Mouse (Mus musculus) cerebellum, adult 2 months (tissue): ENCODE measurements around the gene Ptges3l. TPM values are rescaled to one million over a fixed set of nuclear protein-coding genes. Genes with fewer than 3 reads are reported as not detected.
A peak's percentile ranks its signal among the peaks of the same experiment; 100 is the strongest.
"Not testable (repeated sequence)": the region's sequence is repeated elsewhere in the genome, so short reads cannot be mapped to it uniquely, and the experiment has no call there.

Experiments used
- DNase-seq, 2 experiments: peaks; one replicate each; pipeline ENCODE4 v3.0.0; 2021
- H3K27ac ChIP-seq: fragments of 200-500 bp; 2 replicates; pipeline ENCODE4 v1.5.1; 2012; ENCODE audit warnings: low read length, control low read depth, inconsistent platforms; ENCODE audit not compliant: insufficient read depth
- H3K27me3 ChIP-seq: fragments of 200-500 bp; 2 replicates; pipeline ENCODE4 v1.6.1; 2012; ENCODE audit warnings: inconsistent platforms, mild to moderate bottlenecking, low read length, moderate library complexity; ENCODE audit not compliant: control insufficient read depth, insufficient read depth
- H3K4me1 ChIP-seq: fragments of 200-500 bp; 2 replicates; pipeline ENCODE4 v1.6.1; 2011; ENCODE audit warnings: low read length; ENCODE audit not compliant: control insufficient read depth, insufficient read depth
- H3K4me3 ChIP-seq: fragments of 200-500 bp; replicated peaks from 2 replicates; pipeline ENCODE3; 2011; ENCODE audit warnings: mild to moderate bottlenecking, low read depth, low read length, control low read depth; ENCODE audit not compliant: insufficient read depth
- CTCF ChIP-seq: fragments of 200-500 bp; IDR thresholded peaks from 2 replicates; pipeline ENCODE4 v1.5.1; 2011; ENCODE audit warnings: low read depth, mild to moderate bottlenecking, control low read depth, low read length, moderate library complexity, borderline replicate concordance; ENCODE audit not compliant: insufficient read depth
- POLR2A ChIP-seq: fragments of 200-500 bp; IDR thresholded peaks from 2 replicates; pipeline ENCODE4 v1.6.1; 2011; ENCODE audit warnings: low read length, control low read depth, borderline replicate concordance; ENCODE audit not compliant: insufficient read depth
- WGBS: fragments of 180-500 bp; shearing (Covaris S2); methylation state at CpG from one replicate; pipeline ENCODE4 v1.1.7; 2018; 5-methylcytosine and 5-hydroxymethylcytosine counted together
- polyA plus RNA-seq: library from polyadenylated mRNA; depleted of rRNA; stranded (reverse); fragments of >200 nt; gene quantifications from 2 replicates; pipeline ENCODE4 v1.2.3, GENCODE M21; 2012; rRNA removed

Gene Ptges3l
- polyA plus RNA-seq, 1 experiment: 1.8 TPM

- DNase-seq: no peak
- 72% methylated on average over 2 of the region's 2 CpGs for WGBS
These were observed 9.8 kb downstream of the Ptges3l start for GRCm38 (mm10) chr11:101415306-101415705.

GRCm38 (mm10) chr11:101395110-101395509, 30.0 kb downstream of the Ptges3l start:
- Histone ChIP-seq H3K4me1 (no peaks in the 10 kb centered on the region), H3K27me3 (no peaks in the 10 kb centered on the region), H3K27ac (no peak overlapping the region), H3K4me3 (no peak overlapping the region)
- TF ChIP-seq POLR2A: no peak
- peak; percentile 77 for TF ChIP-seq CTCF
- peak; percentile 60 for DNase-seq
- 4% methylated on average over 8 of the region's 8 CpGs for WGBS

More at GRCm38 (mm10) chr11:101415306-101415705, 9.8 kb downstream of the Ptges3l start:
- Histone ChIP-seq H3K4me1 (no peaks in the 10 kb centered on the region), H3K27ac (no peak overlapping the region), H3K27me3 (no peaks in the 10 kb centered on the region), H3K4me3 (no peak overlapping the region)
- no peak for TF ChIP-seq POLR2A
- TF ChIP-seq CTCF: no peak

- no peak for DNase-seq
- 11% methylated on average over 4 of the region's 4 CpGs for WGBS
- no peaks in the 10 kb centered on the region for H3K27me3 ChIP-seq
- no peak overlapping the region for H3K4me3 ChIP-seq
- no peak overlapping the region for H3K27ac ChIP-seq
- no peak for TF ChIP-seq POLR2A
- no peak for TF ChIP-seq CTCF
- no peaks in the 10 kb centered on the region; the same call in 1 of the 2 replicates for H3K4me1 ChIP-seq
These were observed 43.3 kb downstream of the Ptges3l start for GRCm38 (mm10) chr11:101381817-101382216.

GRCm38 (mm10) chr11:101378926-101379325, 46.2 kb downstream of the Ptges3l start:
- WGBS: 73% methylated on average over 6 of the region's 6 CpGs
- Histone ChIP-seq H3K4me3 (no peak overlapping the region), H3K27me3 (no peaks in the 10 kb centered on the region), H3K27ac (no peak overlapping the region), H3K4me1 (no peaks in the 10 kb centered on the region; the same call in 1 of the 2 replicates)
- no peak for DNase-seq
- TF ChIP-seq POLR2A: no peak
- no peak for TF ChIP-seq CTCF

DNA sequence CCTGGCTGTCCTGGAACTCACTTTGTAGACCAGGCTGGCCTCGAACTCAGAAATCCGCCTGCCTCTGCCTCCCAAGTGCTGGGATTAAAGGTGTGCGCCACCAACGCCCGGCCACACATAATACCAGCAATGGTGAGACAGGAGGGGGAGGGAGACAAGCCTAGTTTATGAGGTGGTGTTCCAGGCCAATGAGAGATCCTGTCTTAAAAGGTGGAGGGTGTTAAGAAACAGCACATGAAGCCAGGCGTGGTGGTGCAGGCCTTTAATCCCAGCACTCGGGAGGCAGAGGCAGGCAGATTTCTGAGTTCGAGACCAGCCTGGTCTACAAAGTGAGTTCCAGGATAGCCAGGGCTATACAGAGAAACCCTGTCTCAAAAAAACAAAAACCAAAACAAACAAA, 46.9 kb downstream of the Ptges3l start:
- not testable (repeated sequence) for DNase-seq, H3K27me3 ChIP-seq, H3K4me1 ChIP-seq, H3K27ac ChIP-seq, H3K4me3 ChIP-seq
- 90% methylated on average over 8 of the region's 8 CpGs for WGBS

- no peaks in the 10 kb centered on the region for H3K4me1 ChIP-seq
- TF ChIP-seq CTCF: no peak
- H3K27ac ChIP-seq: no peak overlapping the region
- H3K27me3 ChIP-seq: no peaks in the 10 kb centered on the region
- no peak for DNase-seq
- WGBS: 71% methylated on average over 7 of the region's 7 CpGs
- no peak overlapping the region for H3K4me3 ChIP-seq
These were observed 50.7 kb downstream of the Ptges3l start for GRCm38 (mm10) chr11:101374421-101374938.

GRCm38 (mm10) chr11:101370141-101370540, 55.0 kb downstream of the Ptges3l start:
- Histone ChIP-seq H3K27me3 (no peaks in the 10 kb centered on the region), H3K4me3 (no peak overlapping the region), H3K27ac (no peak overlapping the region), H3K4me1 (no peaks in the 10 kb centered on the region)
- TF ChIP-seq CTCF (no peak), POLR2A (no peak)
- no peak for DNase-seq
- 72% methylated on average over 5 of the region's 5 CpGs for WGBS

Other genes with a start within 250 kb of the Ptges3l start
- 0.82 and 1.0 TPM in 2 replicates for gene Ccr10, start 249.9 kb downstream of the Ptges3l start, polyA plus RNA-seq
- gene Ezh1, start 198.9 kb downstream of the Ptges3l start, polyA plus RNA-seq: 64.4 and 70.7 TPM in 2 replicates
- gene Ramp2, start 179.3 kb downstream of the Ptges3l start, polyA plus RNA-seq: 50.3 and 52.7 TPM in 2 replicates
- 66.8 and 67.0 TPM in 2 replicates for gene Vps25, start 171.6 kb downstream of the Ptges3l start, polyA plus RNA-seq
- gene Wnk4, start 164.8 kb downstream of the Ptges3l start, polyA plus RNA-seq: 2.6 and 3.1 TPM in 2 replicates
- gene Cntd1, start 146.3 kb downstream of the Ptges3l start, polyA plus RNA-seq: 0.65 TPM in 2 replicates
- gene Coa3, start 146.2 kb downstream of the Ptges3l start, polyA plus RNA-seq: 174 and 218 TPM in 2 replicates
- 122 and 132 TPM in 2 replicates for gene Becn1, start 123.0 kb downstream of the Ptges3l start, polyA plus RNA-seq
- 98.4 and 100 TPM in 2 replicates for gene Psme3, start 109.1 kb downstream of the Ptges3l start, polyA plus RNA-seq
- 2.9 and 3.0 TPM in 2 replicates for gene Aoc2, start 100.3 kb downstream of the Ptges3l start, polyA plus RNA-seq
- gene Aoc3, start 94.7 kb downstream of the Ptges3l start, polyA plus RNA-seq: 0.75 and 0.76 TPM in 2 replicates
- gene G6pc, start 57.8 kb downstream of the Ptges3l start, polyA plus RNA-seq: 0.08 TPM in 1 of 2 replicates, not detected in the other
- 53.2 and 55.3 TPM in 2 replicates for gene Aarsd1, start 7.7 kb downstream of the Ptges3l start, polyA plus RNA-seq
- 2.9 and 3.1 TPM in 2 replicates for gene Gm27029, start 537 bp downstream of the Ptges3l start, polyA plus RNA-seq
- 31.8 and 32.0 TPM in 2 replicates for gene Rundc1, start 248 bp downstream of the Ptges3l start, polyA plus RNA-seq
- 400 and 422 TPM in 2 replicates for gene Rpl27, start 17.0 kb upstream of the Ptges3l start, polyA plus RNA-seq
- gene Ifi35, start 23.1 kb upstream of the Ptges3l start, polyA plus RNA-seq: 6.2 and 6.3 TPM in 2 replicates
- gene Rnd2, start 39.7 kb upstream of the Ptges3l start, polyA plus RNA-seq: 216 and 275 TPM in 2 replicates
- gene Vat1, start 40.9 kb upstream of the Ptges3l start, polyA plus RNA-seq: 44.6 and 49.2 TPM in 2 replicates
- gene Brca1, start 126.6 kb upstream of the Ptges3l start, polyA plus RNA-seq: 0.59 and 0.67 TPM in 2 replicates
- gene Nbr1, start 126.8 kb upstream of the Ptges3l start, polyA plus RNA-seq: 137 and 147 TPM in 2 replicates
- gene Tmem106a, start 156.9 kb upstream of the Ptges3l start, polyA plus RNA-seq: 1.6 and 2.0 TPM in 2 replicates
- not detected in 2 replicates for gene Gm11634, start 173.9 kb upstream of the Ptges3l start, polyA plus RNA-seq
- 13.7 and 13.9 TPM in 2 replicates for gene Rdm1, start 201.9 kb upstream of the Ptges3l start, polyA plus RNA-seq
- 14.5 and 16.6 TPM in 2 replicates for gene Arl4d, start 240.2 kb upstream of the Ptges3l start, polyA plus RNA-seq